Mouse (Mus musculus): ENCODE measurements at regions not wholly inside any gene's neighbourhood (a gene's known extent, or its start where the extent isn't known, plus 50 kb on each side); places are given as distances from the start of the nearest gene placed in this dataset.
"Not testable (repeated sequence)": the region's sequence is repeated elsewhere in the genome, so short reads cannot be mapped to it uniquely, and the experiment has no call there.

DNA sequence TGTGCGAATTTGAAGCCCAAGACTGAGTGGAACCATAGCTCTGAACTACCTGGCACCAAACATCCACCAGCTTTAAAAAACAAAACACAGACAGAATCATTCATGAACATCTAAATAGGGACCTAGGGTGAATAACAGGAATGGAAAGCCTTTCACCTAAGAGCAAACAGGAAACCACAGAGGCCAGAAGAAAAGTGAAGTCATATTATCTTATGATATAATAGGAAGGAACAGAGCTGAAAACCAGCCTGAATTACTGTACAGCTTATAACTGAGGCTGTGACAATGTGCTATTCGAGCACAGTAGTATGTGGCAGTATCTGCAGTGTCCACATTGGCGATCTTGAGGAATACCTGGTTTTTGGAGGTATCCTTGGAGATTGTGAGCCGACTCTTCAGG is 753.8 kb upstream of the Zfp386 start:
- not testable (repeated sequence) for DNase-seq (ENCODE audit: low spot score in 2 of 2)

DNA sequence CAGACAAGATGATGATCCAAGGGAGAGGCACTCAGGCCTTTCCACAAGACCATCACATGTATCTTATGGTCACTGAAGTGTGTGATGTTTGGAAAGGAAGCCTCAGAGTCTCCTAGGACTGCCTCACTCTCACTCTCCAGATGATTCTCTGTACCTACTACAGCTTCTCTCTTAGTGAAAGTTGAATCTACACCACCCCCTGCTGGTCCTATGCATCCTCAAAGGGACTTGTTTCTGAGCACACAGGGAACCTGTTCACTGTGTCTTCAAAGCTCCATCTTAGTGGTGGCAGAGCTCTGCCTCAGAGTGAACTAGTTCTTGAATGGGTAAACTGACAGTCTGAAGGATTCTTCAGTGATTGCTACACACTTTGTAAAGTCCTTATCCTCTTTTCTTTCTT is 749.5 kb upstream of the Zfp386 start:
- DNase-seq (ENCODE audit: low spot score in 2 of 2) = peak; percentile 2 to 4

DNA sequence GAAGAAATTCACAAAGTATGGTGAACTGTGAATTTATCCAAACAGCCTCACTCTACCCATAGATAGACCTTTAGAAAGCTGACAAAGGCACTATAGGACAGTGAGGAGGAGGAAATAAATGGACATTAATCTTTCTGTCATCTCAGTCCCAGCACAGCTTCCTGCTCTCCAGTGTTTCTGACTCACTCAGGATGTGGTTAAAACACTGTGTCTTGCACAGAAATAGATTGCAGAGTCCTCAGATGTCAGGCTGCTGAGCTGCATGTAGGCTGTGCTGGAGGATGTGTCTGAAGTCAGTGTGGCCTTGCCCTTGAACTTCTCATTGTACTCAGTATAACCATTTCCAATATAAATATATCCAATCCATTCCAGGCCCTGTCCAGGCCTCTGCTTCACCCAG is 735.6 kb upstream of the Zfp386 start:
- peak in 1 of 2 experiments; percentile 2 for DNase-seq (ENCODE audit: low spot score in 2 of 2)

DNA sequence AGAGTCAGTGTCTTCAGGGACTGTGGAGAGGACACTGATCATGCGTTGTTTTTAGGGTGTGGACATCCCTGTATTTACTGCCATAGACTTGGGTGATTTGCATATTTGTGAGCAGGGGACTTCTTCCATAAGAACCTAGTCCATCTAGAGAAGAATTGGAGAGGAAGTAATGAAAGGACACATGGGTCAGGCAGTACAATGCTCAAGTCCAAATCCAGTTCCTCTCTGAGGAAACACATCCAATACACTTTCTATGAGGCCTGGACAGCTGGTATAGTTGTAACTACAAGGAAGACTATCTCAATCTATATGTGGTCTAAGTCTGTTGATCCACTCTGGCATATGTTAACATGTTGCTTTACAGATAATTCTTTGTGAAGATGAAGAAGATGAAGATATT is 734.9 kb upstream of the Zfp386 start:
- not testable (repeated sequence) for DNase-seq (ENCODE audit: low spot score in 2 of 2)

DNA sequence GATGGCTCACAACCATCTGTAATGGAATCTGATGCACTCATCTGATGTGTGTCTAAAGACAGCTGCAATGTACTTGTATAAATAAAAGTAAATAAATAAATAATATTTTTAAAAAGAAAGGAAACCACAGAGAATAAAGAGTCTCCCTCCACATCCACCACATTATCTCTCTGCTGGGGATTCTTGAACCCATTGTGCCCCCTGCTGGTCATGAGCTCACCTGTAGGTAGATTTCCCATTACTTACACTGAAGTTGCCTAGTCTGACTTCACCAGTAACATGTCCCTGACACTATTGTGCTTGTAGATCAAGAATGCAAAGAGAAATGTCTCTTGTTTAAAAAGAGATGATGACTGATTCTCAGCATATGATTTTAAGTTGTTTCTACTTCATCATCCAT is 726.9 kb upstream of the Zfp386 start:
- peak; percentile 7 to 8 for DNase-seq (ENCODE audit: low spot score in 2 of 2)

- DNase-seq (ENCODE audit: low spot score in 2 of 2) = no peak
These were observed 719.1 kb upstream of the Zfp386 start for GRCm38 (mm10) chr12:115328439-115328838.

DNA sequence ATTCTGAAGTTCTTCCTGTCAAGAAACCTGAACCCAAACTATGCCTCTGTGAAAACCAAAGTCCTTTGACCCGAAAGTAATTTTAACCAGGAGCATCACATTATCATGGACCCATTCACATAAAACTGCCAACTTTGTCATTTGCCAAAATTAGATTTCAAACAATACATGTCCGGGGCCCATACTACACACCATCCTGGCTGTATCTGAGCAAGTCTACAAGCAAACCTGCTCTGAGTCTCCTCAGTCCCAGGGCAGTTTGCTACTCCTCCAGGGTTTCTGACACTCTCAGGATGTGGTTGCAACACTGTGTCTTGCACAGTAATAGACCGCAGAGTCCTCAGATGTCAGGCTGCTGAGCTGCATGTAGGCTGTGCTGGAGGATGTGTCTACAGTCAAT is 712.8 kb upstream of the Zfp386 start:
- not testable (repeated sequence) for DNase-seq (ENCODE audit: low spot score in 2 of 2)

DNA sequence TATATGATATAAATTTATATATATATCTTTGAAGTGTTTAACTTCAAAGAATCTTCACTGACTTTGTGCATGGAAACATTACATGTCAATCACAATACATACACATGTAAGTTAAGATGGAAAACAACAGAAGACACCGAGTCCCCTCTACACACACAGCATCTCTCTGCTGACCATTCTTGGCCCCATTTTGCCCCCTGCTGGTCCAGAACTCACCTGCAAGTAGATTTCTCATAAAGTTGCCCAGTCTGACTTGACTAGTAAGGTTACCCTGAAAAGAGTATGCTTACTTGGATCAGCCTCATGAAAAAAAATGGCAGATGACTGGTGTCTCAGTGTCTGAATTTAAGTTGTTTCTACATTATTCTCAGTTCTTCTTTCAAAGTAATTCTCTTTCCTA is 710.9 kb upstream of the Zfp386 start:
- DNase-seq (ENCODE audit: low spot score in 2 of 2) = no peak

DNA sequence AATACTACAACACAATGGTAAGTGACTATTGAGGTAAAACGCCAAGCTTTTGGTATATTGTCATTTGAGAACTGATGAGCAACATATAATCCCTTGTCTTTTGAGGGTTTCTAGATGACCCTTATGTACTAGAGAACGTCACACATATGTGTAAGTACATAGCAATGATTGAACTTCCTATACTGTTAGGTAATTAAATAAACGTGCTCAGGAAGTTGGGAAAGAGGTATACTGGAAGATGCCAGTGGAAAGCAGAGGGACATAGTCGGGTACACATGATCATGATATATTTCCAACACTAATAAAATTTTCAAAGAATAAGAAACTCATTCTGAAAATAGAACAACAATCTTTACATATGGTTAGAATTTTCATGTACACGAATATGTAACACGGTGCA is 701.4 kb upstream of the Zfp386 start:
- not testable (repeated sequence) for DNase-seq (ENCODE audit: low spot score in 2 of 2)

- not testable (repeated sequence) for DNase-seq (ENCODE audit: low spot score in 2 of 2)
These were observed 688.5 kb upstream of the Zfp386 start for GRCm38 (mm10) chr12:115359050-115359449.

GRCm38 (mm10) chr12:115365628-115366027 is 681.9 kb upstream of the Zfp386 start:
- not testable (repeated sequence) for DNase-seq (ENCODE audit: low spot score in 2 of 2)

DNA sequence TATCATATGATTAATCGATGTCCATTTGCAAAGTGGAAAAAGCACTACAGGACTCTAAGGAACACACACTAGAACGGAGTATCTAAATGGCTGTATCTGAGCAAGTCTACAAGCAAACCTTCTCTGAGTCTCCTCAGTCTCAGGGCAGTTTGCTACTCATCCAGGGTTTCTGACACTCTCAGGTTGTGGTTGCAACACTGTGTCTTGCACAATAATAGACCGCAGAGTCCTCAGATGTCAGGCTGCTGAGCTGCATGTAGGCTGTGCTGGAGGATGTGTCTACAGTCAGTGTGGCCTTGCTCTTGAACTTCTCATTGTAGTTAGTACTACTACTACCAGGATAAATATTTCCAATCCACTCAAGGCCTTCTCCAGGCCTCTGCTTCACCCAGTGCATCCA is 675.7 kb upstream of the Zfp386 start:
- DNase-seq (ENCODE audit: low spot score in 2 of 2) = not testable (repeated sequence)

DNA sequence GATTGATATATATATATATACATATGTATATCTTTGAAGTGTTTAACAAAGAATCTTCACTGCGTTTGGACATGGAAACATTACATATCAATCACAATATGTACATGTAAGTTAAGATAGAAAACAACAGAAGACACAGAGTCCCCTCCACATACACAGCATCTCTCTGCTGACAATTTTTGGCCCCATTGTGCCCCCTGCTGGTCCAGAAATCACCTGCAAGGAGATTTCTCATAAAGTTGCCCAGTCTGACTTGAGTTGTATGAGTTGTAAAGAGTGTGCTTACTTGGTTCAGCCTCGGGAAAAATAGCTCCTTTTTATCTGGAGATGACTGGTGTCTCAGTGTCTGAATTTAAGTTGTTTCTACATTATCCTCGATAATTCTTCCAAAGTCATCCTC is 674.5 kb upstream of the Zfp386 start:
- not testable (repeated sequence) for DNase-seq (ENCODE audit: low spot score in 2 of 2)

DNA sequence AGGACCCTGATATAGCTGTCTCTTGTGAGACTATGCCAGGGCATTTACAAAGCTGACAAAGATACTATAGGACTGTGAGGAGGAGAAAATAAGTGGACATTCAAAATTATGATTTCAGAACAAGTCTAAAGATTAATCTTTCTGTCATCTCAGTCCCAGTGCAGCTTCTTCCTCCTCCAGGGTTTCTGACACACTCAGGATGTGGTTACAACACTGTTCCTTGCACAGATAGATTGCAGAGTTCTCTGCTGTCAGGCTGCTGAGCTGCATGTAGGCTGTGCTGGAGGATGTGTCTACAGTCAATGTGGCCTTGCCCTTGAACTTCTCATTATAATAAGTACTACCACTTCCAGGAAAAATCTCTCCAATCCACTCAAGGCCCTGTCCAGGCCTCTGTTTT is 661.0 kb upstream of the Zfp386 start:
- peak in 1 of 2 experiments; percentile 2 for DNase-seq (ENCODE audit: low spot score in 2 of 2)

DNA sequence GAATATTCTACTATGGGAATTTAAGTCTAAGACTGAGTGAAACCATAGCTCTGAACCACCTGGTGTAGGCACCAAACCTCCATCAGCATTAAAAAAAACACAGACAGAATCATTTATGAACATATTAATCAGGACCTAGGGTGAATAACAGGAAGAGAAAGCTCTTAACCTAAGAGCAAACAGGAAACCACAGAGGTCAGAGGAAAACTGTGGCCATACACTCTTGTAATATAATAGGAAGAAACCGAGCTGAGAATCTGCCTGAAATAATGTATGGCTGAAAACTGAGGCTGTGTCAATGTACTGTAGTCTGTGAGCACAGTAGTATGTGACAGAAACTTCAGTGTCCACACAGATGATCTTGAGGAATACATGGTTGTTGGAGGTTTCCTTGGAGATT is 643.4 kb upstream of the Zfp386 start:
- DNase-seq (ENCODE audit: low spot score in 2 of 2) = peak; percentile 6 to 23

DNA sequence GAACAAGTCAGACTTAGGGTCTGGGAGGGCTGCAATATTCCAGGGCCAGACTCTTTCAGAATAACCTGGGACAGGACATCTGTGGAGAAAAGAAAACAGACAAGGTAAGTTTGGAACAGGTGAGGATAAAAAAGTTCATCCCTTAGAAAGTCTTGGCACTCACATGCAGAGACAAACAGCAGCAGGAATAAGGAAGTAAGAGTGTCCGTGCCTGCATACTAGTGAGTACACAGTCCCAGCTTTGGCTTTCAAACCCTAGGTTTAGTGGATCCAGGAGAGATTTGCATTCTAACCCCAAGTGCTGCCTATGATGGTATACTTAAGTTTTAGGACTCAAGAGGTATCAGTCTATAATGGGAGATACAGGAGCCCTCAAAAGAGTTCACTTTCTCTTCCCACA is 642.9 kb upstream of the Zfp386 start:
- no peak for DNase-seq (ENCODE audit: low spot score in 2 of 2)

- DNase-seq (ENCODE audit: low spot score in 2 of 2) = not testable (repeated sequence)
These were observed 601.3 kb upstream of the Zfp386 start for GRCm38 (mm10) chr12:115446247-115446646.

GRCm38 (mm10) chr12:115452626-115453025 is 594.9 kb upstream of the Zfp386 start:
- DNase-seq (ENCODE audit: low spot score in 2 of 2) = peak in 1 of 2 experiments; percentile 7

- not testable (repeated sequence) for DNase-seq (ENCODE audit: low spot score in 2 of 2)
These were observed 582.7 kb upstream of the Zfp386 start for GRCm38 (mm10) chr12:115464777-115465176.

GRCm38 (mm10) chr12:115468015-115468414 is 579.5 kb upstream of the Zfp386 start:
- not testable (repeated sequence) for DNase-seq (ENCODE audit: low spot score in 2 of 2)

- not testable (repeated sequence) for DNase-seq (ENCODE audit: low spot score in 2 of 2)
These were observed 579.0 kb upstream of the Zfp386 start for GRCm38 (mm10) chr12:115468569-115468968.

GRCm38 (mm10) chr12:115498865-115499264 is 548.7 kb upstream of the Zfp386 start:
- DNase-seq (ENCODE audit: low spot score in 2 of 2) = no peak

DNA sequence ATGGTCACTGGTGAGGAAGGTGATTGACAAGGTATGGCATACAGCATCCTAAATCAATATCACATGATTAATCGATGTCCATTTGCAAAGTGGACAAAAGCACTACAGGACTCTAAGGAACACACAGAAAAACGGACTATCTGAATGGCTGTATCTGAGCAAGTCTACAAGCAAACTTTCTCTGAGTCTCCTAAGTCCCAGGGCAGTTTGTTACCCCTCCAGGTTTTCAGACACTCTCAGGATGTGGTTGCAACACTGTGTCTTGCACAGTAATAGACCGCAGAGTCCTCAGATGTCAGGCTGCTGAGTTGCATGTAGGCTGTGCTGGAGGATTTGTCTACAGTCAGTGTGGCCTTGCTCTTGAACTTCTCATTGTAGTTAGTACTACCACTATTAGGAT is 540.2 kb upstream of the Zfp386 start:
- not testable (repeated sequence) for DNase-seq (ENCODE audit: low spot score in 2 of 2)

GRCm38 (mm10) chr12:115508615-115509342 is 538.7 kb upstream of the Zfp386 start:
- not testable (repeated sequence) for DNase-seq (ENCODE audit: low spot score in 2 of 2)
